Mouse (Mus musculus) gastrocnemius, postnatal 14 days (tissue): ENCODE data around the gene Gal3st2b. TPM values are rescaled to one million over a fixed set of nuclear protein-coding genes. Genes with fewer than 3 reads are reported as not detected.
"Not testable (repeated sequence)": the region's sequence is repeated elsewhere in the genome, so short reads cannot be mapped to it uniquely, and the experiment has no call there.

Experiments used
- DNase-seq: peaks from one replicate; pipeline ENCODE4 v3.0.0; 2021; ENCODE audit warnings: mixed read lengths
- intact Hi-C: fragments of 180-260 bp; cut with DNase I; formaldehyde crosslinking; loops from one replicate; pipeline ENCODE4 v1.15.1; 2025; ENCODE audit warnings: low total_unique reads
- total RNA-seq, 2 experiments: library from RNA; stranded (reverse); gene quantifications; 2 replicates each; pipeline ENCODE4 v1.2.3; 2021

The Gal3st2b gene
- total RNA-seq, 2 experiments from 2014 or later = not detected

DNA sequence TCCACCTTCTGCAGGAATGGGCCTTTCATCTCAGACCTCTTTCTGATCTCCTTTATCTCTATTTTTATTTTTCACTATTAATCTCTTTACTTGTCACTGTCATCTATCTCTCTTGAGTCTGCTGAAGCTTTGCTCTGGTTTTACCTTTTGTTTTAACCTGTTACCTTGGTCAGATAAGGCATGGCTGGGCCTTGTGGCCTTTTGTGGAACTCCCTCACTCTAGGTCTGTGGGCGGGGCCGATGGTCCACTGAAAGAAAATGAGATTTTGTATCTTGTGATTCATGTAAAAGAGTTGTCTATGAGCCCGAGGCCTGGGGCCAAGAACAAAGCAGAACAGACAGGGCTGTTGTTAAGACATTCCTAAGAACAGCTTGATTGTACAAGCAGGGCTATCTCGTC lies 52.7 kb downstream of the Gal3st2b start:
- intact Hi-C loops, DNase-seq: not testable (repeated sequence)

DNA sequence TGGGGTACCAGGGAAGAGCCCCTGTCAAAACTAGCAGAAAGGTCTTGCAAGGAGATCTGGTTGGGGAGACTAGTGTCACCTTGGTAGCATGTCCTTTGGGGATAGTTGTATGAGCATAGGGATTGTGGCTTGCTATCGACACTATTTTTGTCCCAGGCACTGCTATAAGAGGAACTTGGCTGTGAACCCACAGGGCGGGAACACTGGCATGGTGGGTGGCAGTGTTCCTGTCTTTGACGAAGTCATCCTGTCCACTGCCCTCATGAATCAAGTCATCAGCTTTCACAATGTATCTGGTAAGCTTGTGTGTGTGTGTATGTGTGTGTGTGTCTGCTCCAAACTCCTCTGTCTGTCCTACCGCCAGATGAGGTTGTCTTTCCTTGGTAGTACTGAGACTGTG lies 57.7 kb downstream of the Gal3st2b start:
- intact Hi-C loops, DNase-seq: not testable (repeated sequence)

GRCm38 (mm10) chr1:93978287-93978686 lies 60.2 kb downstream of the Gal3st2b start:
- intact Hi-C loops = not testable (repeated sequence)

GRCm38 (mm10) chr1:93980932-93981331 lies 62.8 kb downstream of the Gal3st2b start:
- intact Hi-C loops, DNase-seq: not testable (repeated sequence)

More at GRCm38 (mm10) chr1:93978287-93978686, 60.2 kb downstream of the Gal3st2b start:
- not testable (repeated sequence) for DNase-seq

GRCm38 (mm10) chr1:93986167-93986566 lies 68.1 kb downstream of the Gal3st2b start:
- no peak for DNase-seq
- intact Hi-C loops = no loop called here

- intact Hi-C loops = no loop called here
Observed at GRCm38 (mm10) chr1:93988786-93989185, 70.7 kb downstream of the Gal3st2b start.

GRCm38 (mm10) chr1:93990209-93990608 lies 72.1 kb downstream of the Gal3st2b start, which contains the start of gene Gal3st2c:
Gene Gal3st2c (plus strand): TSS chr1:93990509.
- intact Hi-C loops, DNase-seq: not testable (repeated sequence)

More at GRCm38 (mm10) chr1:93988786-93989185, 70.7 kb downstream of the Gal3st2b start:
- no peak for DNase-seq

DNA sequence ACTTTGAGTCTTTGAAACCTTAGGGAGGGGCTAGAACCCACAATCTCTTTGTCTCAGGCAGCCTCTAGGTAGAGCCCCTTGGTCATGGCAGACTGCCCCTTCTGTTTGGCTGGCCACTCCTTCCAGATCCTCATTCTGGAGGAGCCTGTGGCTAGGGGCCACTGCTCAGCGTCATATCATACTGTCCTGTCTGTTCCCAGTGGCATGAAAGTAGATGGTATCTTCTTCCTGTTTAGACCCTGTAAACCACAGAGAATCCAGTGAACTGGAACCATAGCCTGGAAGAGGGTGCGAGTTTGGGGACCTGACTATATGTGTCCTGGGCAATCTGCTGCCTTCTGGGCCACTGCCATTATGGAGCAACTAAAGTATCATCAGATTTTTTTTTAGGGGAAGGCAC lies 73.0 kb downstream of the Gal3st2b start:
- intact Hi-C loops = not testable (repeated sequence)

GRCm38 (mm10) chr1:93991491-93991890 lies 73.4 kb downstream of the Gal3st2b start:
- intact Hi-C loops, DNase-seq: not testable (repeated sequence)

More for the DNA sequence above, 73.0 kb downstream of the Gal3st2b start:
- DNase-seq = not testable (repeated sequence)

Other genes with a start within 250 kb of the Gal3st2b start
- 1 to 10 TPM; 2.9 to 3.1 TPM for gene Bok, start 232.7 kb upstream of the Gal3st2b start, total RNA-seq
- 10 to 100 TPM; 29.9 to 36.9 TPM for gene Atg4b, start 166.8 kb upstream of the Gal3st2b start, total RNA-seq
- 10 to 100 TPM; 40.5 to 41.0 TPM for gene Thap4, start 163.4 kb upstream of the Gal3st2b start, total RNA-seq
- gene Dtymk, start 116.4 kb upstream of the Gal3st2b start, total RNA-seq = 10 to 100 TPM; 16.8 to 23.8 TPM
- gene Ing5, start 114.3 kb upstream of the Gal3st2b start, total RNA-seq = 1 to 10 TPM; 2.9 to 3.7 TPM
- 10 to 100 TPM; 24.8 to 25.8 TPM for gene D2hgdh, start 93.4 kb upstream of the Gal3st2b start, total RNA-seq
- gene Gal3st2, start 57.0 kb upstream of the Gal3st2b start, total RNA-seq = not detected
- under 1 TPM; 0.02 to 0.04 TPM for gene Gal3st2c, start 72.2 kb downstream of the Gal3st2b start, total RNA-seq
- gene Neu4, start 102.1 kb downstream of the Gal3st2b start, total RNA-seq = not detected
- not detected for gene Pdcd1, start 134.2 kb downstream of the Gal3st2b start, total RNA-seq